ENCODE assay signal across 28 mouse cellular contexts in genomic region chr4:33958515-33958914, GRCm38 (mm10). TPM values are rescaled to one million over a fixed set of nuclear protein-coding genes. Genes with fewer than 3 reads are reported as not detected.
"Had no signal": no experiment of that assay in that cellular context is flagged by ENCODE, and none has a peak within 500 bp of the region (broad histone marks: within the 10 kb centered on the region; RNA-seq: fewer than 3 reads in every experiment).

No protein-coding gene starts in this region.

- H3K4me2 ChIP-seq: heart, embryonic 12.5 days; hindbrain, embryonic 12.5 days; hindbrain, embryonic 14.5 days; intestine, embryonic 15.5 days; limb, embryonic 12.5 days; liver, embryonic 11.5 days; liver, embryonic 13.5 days; liver, embryonic 15.5 days had no signal

- H3K27ac ChIP-seq: heart, embryonic 10.5 days; hindbrain, embryonic 10.5 days; hindbrain, embryonic 12.5 days; hindbrain, embryonic 14.5 days; intestine, embryonic 15.5 days; layer of hippocampus, adult 2 months; left cerebral cortex, adult 2 months; limb, embryonic 10.5 days; limb, embryonic 12.5 days; liver, embryonic 13.5 days; liver, embryonic 15.5 days had no signal

- H3K36me3 ChIP-seq: heart, embryonic 10.5 days; heart, embryonic 12.5 days; hindbrain, embryonic 10.5 days; hindbrain, embryonic 12.5 days; intestine, embryonic 15.5 days; limb, embryonic 10.5 days; limb, embryonic 12.5 days; liver, embryonic 13.5 days; liver, embryonic 15.5 days had no signal

- ATAC-seq: hindbrain, embryonic 16.5 days; inflammation-experienced regulatory T-cells, adult 6 months; intestine, embryonic 15.5 days; intestine, postnatal 0 days; liver, postnatal 0 days had no signal

- DNase-seq: gastrocnemius, postnatal 10 days; gastrocnemius, postnatal 25 days; heart, postnatal 10 days; heart, postnatal 4 days; kidney, adult 18-20 months; kidney, adult 8-10 months; kidney, postnatal 10 days; kidney, postnatal 25 days; kidney, postnatal 4 days; liver; liver, embryonic 13.5 days; liver, postnatal 0 days had no signal

- H3K4me1 ChIP-seq: heart, embryonic 10.5 days; heart, embryonic 12.5 days; hindbrain, embryonic 10.5 days; hindbrain, embryonic 12.5 days; intestine, embryonic 15.5 days; limb, embryonic 10.5 days; limb, embryonic 12.5 days; liver, embryonic 13.5 days; liver, embryonic 15.5 days had no signal

- H3K27me3 ChIP-seq: heart, embryonic 12.5 days; hindbrain, embryonic 12.5 days; intestine, embryonic 15.5 days; limb, embryonic 12.5 days; liver, embryonic 13.5 days; liver, embryonic 15.5 days had no signal

- H3K9ac ChIP-seq: heart, embryonic 12.5 days; hindbrain, embryonic 12.5 days; hindbrain, embryonic 14.5 days; intestine, embryonic 15.5 days; limb, embryonic 12.5 days; liver, embryonic 13.5 days; liver, embryonic 15.5 days; liver, postnatal 0 days had no signal

- H3K4me3 ChIP-seq: heart, embryonic 10.5 days; heart, embryonic 12.5 days; hindbrain, embryonic 10.5 days; hindbrain, embryonic 12.5 days; intestine, embryonic 15.5 days; layer of hippocampus, adult 2 months; left cerebral cortex, adult 2 months; limb, embryonic 10.5 days; limb, embryonic 12.5 days; liver, embryonic 13.5 days; liver, embryonic 15.5 days had no signal

- H3K9me3 ChIP-seq: heart, embryonic 10.5 days; hindbrain, embryonic 10.5 days; intestine, embryonic 15.5 days; limb, embryonic 10.5 days; limb, embryonic 12.5 days; liver, embryonic 13.5 days; liver, embryonic 15.5 days had no signal

RNA-seq across cellular contexts. Expression of gene Cnr1, which starts 34.1 kb away (rescaled TPM):
- total RNA-seq: granulocyte monocyte progenitor cell, adult 5-6 weeks had no signal
- polyA plus RNA-seq: inflammation-experienced regulatory T-cells, adult 6 months had no signal
